31 mouse cellular contexts compared by ENCODE assay signal in genomic region chr11:46441774-46442173, GRCm38 (mm10). TPM values are rescaled to one million over a fixed set of nuclear protein-coding genes. Genes with fewer than 3 reads are reported as not detected.
DNase-seq lines count a peak whose midpoint lies in the region; ATAC-seq and TF ChIP-seq lines count a peak whose summit lies in the region.
"Had no signal": no experiment of that assay in that cellular context is flagged by ENCODE, and none has a peak within 500 bp of the region (broad histone marks: within the 10 kb centered on the region; RNA-seq: fewer than 3 reads in every experiment).

No protein-coding gene starts in this region.

- peaks cover 3% of the 10 kb centered on the region for H3K4me1 ChIP-seq in liver, postnatal 0 days (ENCODE audit: insufficient read depth)
- H3K4me1 ChIP-seq in forebrain, postnatal 0 days (ENCODE audit: insufficient read depth) = peaks cover 5% of the 10 kb centered on the region
- H3K4me1 ChIP-seq in midbrain, embryonic 13.5 days (replicated peaks) = peaks cover 14% of the 10 kb centered on the region

- intact Hi-C loops in left cerebral cortex, postnatal 4 days (cut with DNase I) = loop anchor here (10.0 kb wide), 1 partner anchor 193 kb away; no protein-coding TSS in a partner anchor

- peak; percentile 19 for ATAC-seq in granulocyte monocyte progenitor cell, adult 5-6 weeks (replicated peaks; ENCODE audit: poor library complexity, severe bottlenecking)
- peak; percentile 43 for ATAC-seq in liver, postnatal 0 days
- no peak for ATAC-seq in forebrain, postnatal 0 days
- ATAC-seq in midbrain, embryonic 13.5 days = no peak
- ATAC-seq: forebrain, embryonic 13.5 days; intestine, postnatal 0 days; lung, postnatal 0 days had no signal

- H3K9ac ChIP-seq in liver, postnatal 0 days (replicated peaks) = no peak overlapping the region
- H3K9ac ChIP-seq in forebrain, postnatal 0 days = no peak overlapping the region
- H3K9ac ChIP-seq in midbrain, embryonic 13.5 days (replicated peaks) = no peak overlapping the region
- H3K9ac ChIP-seq: forebrain, embryonic 13.5 days; heart, embryonic 12.5 days; hindbrain, embryonic 12.5 days; kidney, embryonic 15.5 days; stomach, embryonic 15.5 days had no signal

- no peaks in the 10 kb centered on the region for H3K27me3 ChIP-seq in liver, postnatal 0 days (ENCODE audit: insufficient read depth, low read length)
- H3K27me3 ChIP-seq in forebrain, postnatal 0 days (ENCODE audit: insufficient read depth, low read length) = no peaks in the 10 kb centered on the region
- no peaks in the 10 kb centered on the region for H3K27me3 ChIP-seq in midbrain, embryonic 13.5 days
- H3K27me3 ChIP-seq: forebrain, embryonic 13.5 days; heart, embryonic 12.5 days; hindbrain, embryonic 12.5 days; kidney, embryonic 15.5 days; stomach, embryonic 15.5 days had no signal

- H3K36me3 ChIP-seq in liver, postnatal 0 days (replicated peaks; ENCODE audit: insufficient read depth, low read length) = peaks cover 27% of the 10 kb centered on the region
- peaks cover 18% of the 10 kb centered on the region for H3K36me3 ChIP-seq in forebrain, postnatal 0 days (ENCODE audit: insufficient read depth)
- peaks cover 27% of the 10 kb centered on the region for H3K36me3 ChIP-seq in midbrain, embryonic 13.5 days

- H3K4me2 ChIP-seq in liver, postnatal 0 days (ENCODE audit: low read depth, low read length) = no peak overlapping the region
- no peak overlapping the region for H3K4me2 ChIP-seq in forebrain, postnatal 0 days (ENCODE audit: low read depth)
- H3K4me2 ChIP-seq in midbrain, embryonic 13.5 days (replicated peaks) = no peak overlapping the region
- H3K4me2 ChIP-seq: forebrain, embryonic 13.5 days; heart, embryonic 12.5 days; hindbrain, embryonic 12.5 days; kidney, embryonic 15.5 days; midbrain, embryonic 11.5 days; stomach, embryonic 15.5 days had no signal

- H3K4me3 ChIP-seq in liver, postnatal 0 days (ENCODE audit: low read depth, low read length) = no peak overlapping the region
- H3K4me3 ChIP-seq in forebrain, postnatal 0 days (ENCODE audit: low read depth, low read length) = no peak overlapping the region
- no peak overlapping the region for H3K4me3 ChIP-seq in midbrain, embryonic 13.5 days (replicated peaks)
- H3K4me3 ChIP-seq: forebrain, embryonic 13.5 days; heart, embryonic 12.5 days; hindbrain, embryonic 12.5 days; kidney, embryonic 15.5 days; left cerebral cortex, adult 2 months; limb, embryonic 10.5 days; stomach, embryonic 15.5 days had no signal

- TF ChIP-seq CTCF in liver, postnatal 0 days (IDR thresholded peaks at IDR 0.05; ENCODE audit: low read depth) = no peak
- no peak for TF ChIP-seq CTCF in forebrain, postnatal 0 days (IDR thresholded peaks at IDR 0.05; ENCODE audit: low read depth)

- no peaks in the 10 kb centered on the region for H3K9me3 ChIP-seq in liver, postnatal 0 days (ENCODE audit: low read length)
- H3K9me3 ChIP-seq in forebrain, postnatal 0 days (ENCODE audit: low read length) = no peaks in the 10 kb centered on the region
- H3K9me3 ChIP-seq in midbrain, embryonic 13.5 days = no peaks in the 10 kb centered on the region
- H3K9me3 ChIP-seq: forebrain, embryonic 13.5 days; heart, embryonic 12.5 days; hindbrain, embryonic 12.5 days; kidney, embryonic 15.5 days; limb, embryonic 10.5 days; stomach, embryonic 15.5 days had no signal

- 35% methylated on average over 1 of the region's 1 CpGs for WGBS in liver, postnatal 0 days (ENCODE audit: insufficient replicate concordance)
- WGBS in forebrain, postnatal 0 days = 96% methylated on average over 1 of the region's 1 CpGs
- 98% methylated on average over 1 of the region's 1 CpGs for WGBS in midbrain, embryonic 13.5 days

- peak; percentile 93 for TF ChIP-seq EP300 in liver, postnatal 0 days (IDR thresholded peaks at IDR 0.05; ENCODE audit: low read depth)

- no peak overlapping the region for H3K27ac ChIP-seq in liver, postnatal 0 days (ENCODE audit: low read depth)
- H3K27ac ChIP-seq in forebrain, postnatal 0 days (ENCODE audit: low read depth, low read length) = no peak overlapping the region
- no peak overlapping the region for H3K27ac ChIP-seq in midbrain, embryonic 13.5 days
- H3K27ac ChIP-seq: forebrain, embryonic 13.5 days; hindbrain, embryonic 12.5 days; kidney, embryonic 15.5 days; left cerebral cortex, adult 2 months; limb, embryonic 10.5 days; macrophage; stomach, embryonic 15.5 days had no signal

- DNase-seq in 416B (ENCODE audit: low read depth) = peak; percentile 43
- DNase-seq in c-Kit-positive CD71-positive TER-119-negative erythroid progenitor cells, embryonic 14.5 days (ENCODE audit: low read depth) = peak; percentile 59
- DNase-seq in liver, postnatal 0 days = no peak
- no peak for DNase-seq in left cerebral cortex, postnatal 4 days
- DNase-seq in forebrain, postnatal 0 days = no peak
- DNase-seq: adrenal gland, postnatal 10 days; cerebellum, postnatal 10 days; gastrocnemius, postnatal 14 days; heart, adult 18-20 months; kidney, postnatal 36 days; layer of hippocampus, adult 9-11 months; thymus, adult 18-20 months; thymus, postnatal 36 days had no signal

RNA-seq across cellular contexts. Expression of gene Med7, which starts 5.0 kb away (rescaled TPM):
- total RNA-seq in granulocyte monocyte progenitor cell, adult 5-6 weeks (2014; fragmentation: Nextera tagmentation) = 26.5 and 58.6 TPM in 2 replicates
- 16.6 and 17.4 TPM in 2 replicates for total RNA-seq in granulocyte monocyte progenitor cell, adult 5-6 weeks (2017)
- 39.4 and 41.4 TPM in 2 replicates for polyA plus RNA-seq in liver, postnatal 0 days (2015; fragmentation: Nextera tagmentation; extraction: Ambion mirVana)
- total RNA-seq in left cerebral cortex, postnatal 4 days (2021) = 10 to 100 TPM; 34.8 to 35.2 TPM
- total RNA-seq in forebrain, postnatal 0 days (2014; rRNA removed) = 39.7 and 43.9 TPM in 2 replicates
- polyA plus RNA-seq in forebrain, postnatal 0 days (2015; fragmentation: Nextera tagmentation; extraction: Ambion mirVana) = 60.3 and 70.6 TPM in 2 replicates
- 81.3 and 83.7 TPM in 2 replicates for polyA plus RNA-seq in midbrain, embryonic 13.5 days (2015; fragmentation: Nextera tagmentation; extraction: Ambion mirVana)

RNA-seq across cellular contexts. Expression of gene Havcr2, which starts 13.0 kb away (rescaled TPM):
- 0.28 TPM in 1 of 2 replicates, not detected in the other for total RNA-seq in granulocyte monocyte progenitor cell, adult 5-6 weeks (2014; fragmentation: Nextera tagmentation)
- total RNA-seq in granulocyte monocyte progenitor cell, adult 5-6 weeks (2017) = 0.05 and 0.56 TPM in 2 replicates
- polyA plus RNA-seq in liver, postnatal 0 days (2015; fragmentation: Nextera tagmentation; extraction: Ambion mirVana) = 0.28 TPM in 2 replicates
- under 1 TPM; 0.44 to 0.79 TPM for total RNA-seq in left cerebral cortex, postnatal 4 days (2021)
- 0.23 and 1.1 TPM in 2 replicates for total RNA-seq in forebrain, postnatal 0 days (2014; rRNA removed)
- polyA plus RNA-seq in forebrain, postnatal 0 days (2015; fragmentation: Nextera tagmentation; extraction: Ambion mirVana) = 0.13 and 0.22 TPM in 2 replicates
- polyA plus RNA-seq in midbrain, embryonic 13.5 days (2015; fragmentation: Nextera tagmentation; extraction: Ambion mirVana) = 0.08 and 0.11 TPM in 2 replicates
- total RNA-seq: gastrocnemius, postnatal 14 days had no signal
- polyA plus RNA-seq: embryonic facial prominence, embryonic 11.5 days had no signal

RNA-seq across cellular contexts. Expression of gene Fam71b, which starts 45.4 kb away (rescaled TPM):
- 1.6 TPM in 1 of 2 replicates, not detected in the other for total RNA-seq in granulocyte monocyte progenitor cell, adult 5-6 weeks (2014; fragmentation: Nextera tagmentation)
- not detected in 2 replicates for total RNA-seq in granulocyte monocyte progenitor cell, adult 5-6 weeks (2017)
- polyA plus RNA-seq in liver, postnatal 0 days (2015; fragmentation: Nextera tagmentation; extraction: Ambion mirVana) = not detected in 2 replicates
- total RNA-seq in left cerebral cortex, postnatal 4 days (2021) = not detected
- not detected in 2 replicates for total RNA-seq in forebrain, postnatal 0 days (2014; rRNA removed)
- polyA plus RNA-seq in forebrain, postnatal 0 days (2015; fragmentation: Nextera tagmentation; extraction: Ambion mirVana) = not detected in 2 replicates
- not detected in 2 replicates for polyA plus RNA-seq in midbrain, embryonic 13.5 days (2015; fragmentation: Nextera tagmentation; extraction: Ambion mirVana)
- total RNA-seq: adrenal gland, postnatal 10 days; gastrocnemius, postnatal 14 days; heart, adult 18-20 months; heart, postnatal 25 days; left cerebral cortex, adult 2 months; liver, adult 2 months; monocyte, adult 5-6 weeks; neutrophil, adult 5-6 weeks had no signal
- polyA plus RNA-seq: embryonic facial prominence, embryonic 11.5 days; forebrain, embryonic 13.5 days; heart, embryonic 12.5 days; hindbrain, embryonic 12.5 days; intestine, postnatal 0 days; kidney, embryonic 15.5 days; limb, embryonic 10.5 days; liver, adult 2 months; lung, postnatal 0 days; macrophage; midbrain, embryonic 11.5 days; stomach, embryonic 15.5 days had no signal

RNA-seq across cellular contexts. Expression of gene Itk, which starts 52.5 kb away (rescaled TPM):
- 0.28 TPM in 1 of 2 replicates, not detected in the other for total RNA-seq in granulocyte monocyte progenitor cell, adult 5-6 weeks (2014; fragmentation: Nextera tagmentation)
- total RNA-seq in granulocyte monocyte progenitor cell, adult 5-6 weeks (2017) = 0.21 and 0.26 TPM in 2 replicates
- polyA plus RNA-seq in liver, postnatal 0 days (2015; fragmentation: Nextera tagmentation; extraction: Ambion mirVana) = 0.09 and 0.19 TPM in 2 replicates
- under 1 TPM; 0.12 to 0.16 TPM for total RNA-seq in left cerebral cortex, postnatal 4 days (2021)
- 0.19 and 0.31 TPM in 2 replicates for total RNA-seq in forebrain, postnatal 0 days (2014; rRNA removed)
- 0.05 and 0.06 TPM in 2 replicates for polyA plus RNA-seq in forebrain, postnatal 0 days (2015; fragmentation: Nextera tagmentation; extraction: Ambion mirVana)
- not detected in 2 replicates for polyA plus RNA-seq in midbrain, embryonic 13.5 days (2015; fragmentation: Nextera tagmentation; extraction: Ambion mirVana)
- polyA plus RNA-seq: embryonic facial prominence, embryonic 11.5 days; forebrain, embryonic 13.5 days; heart, embryonic 12.5 days; hindbrain, embryonic 12.5 days; limb, embryonic 10.5 days; midbrain, embryonic 11.5 days had no signal

Comparison
In these comparisons a context has a peak if more than half of its experiments do, and no peak if none do; other contexts are left out.
1. DNase-seq: peak in 416B (single experiment) and c-Kit-positive CD71-positive TER-119-negative erythroid progenitor cells, embryonic 14.5 days (single experiment); none in liver, postnatal 0 days (single experiment), left cerebral cortex, postnatal 4 days (single experiment) and forebrain, postnatal 0 days (single experiment).
2. ATAC-seq: peak in granulocyte monocyte progenitor cell, adult 5-6 weeks (single experiment) and liver, postnatal 0 days (single experiment); none in forebrain, postnatal 0 days (single experiment) and midbrain, embryonic 13.5 days (single experiment).